Mouse (Mus musculus) fibroblast of lung, adult 2 months (primary cell): ENCODE measurements around the gene Fkbp5.
A peak's percentile ranks its signal among the peaks of the same experiment; 100 is the strongest.

Source experiments
- DNase-seq: peaks from one replicate; pipeline ENCODE4 v3.0.0-alpha.2; 2011; ENCODE audit warnings: low read depth

Fkbp5 gene

DNA sequence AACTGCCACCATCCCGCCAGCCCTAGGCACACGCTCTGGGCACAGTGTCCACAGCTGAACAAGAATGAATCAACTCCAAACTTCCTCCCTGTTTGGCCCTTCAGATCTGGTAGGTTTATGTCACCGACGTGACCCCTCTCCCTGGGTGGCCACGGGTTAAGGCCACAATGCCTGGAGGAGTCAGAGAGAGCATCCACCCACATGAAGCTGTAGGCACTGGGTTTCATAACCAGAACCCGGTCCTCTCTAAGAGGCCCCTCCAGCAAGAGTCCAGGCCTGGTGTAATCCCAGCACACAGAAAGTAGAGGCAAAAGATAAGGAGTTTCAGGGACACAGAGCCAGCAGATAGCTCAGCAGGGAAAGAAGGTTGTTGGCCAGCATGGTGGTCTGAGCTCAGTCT, 13.1 kb downstream of the Fkbp5 start:
- DNase-seq, result no peak

DNA sequence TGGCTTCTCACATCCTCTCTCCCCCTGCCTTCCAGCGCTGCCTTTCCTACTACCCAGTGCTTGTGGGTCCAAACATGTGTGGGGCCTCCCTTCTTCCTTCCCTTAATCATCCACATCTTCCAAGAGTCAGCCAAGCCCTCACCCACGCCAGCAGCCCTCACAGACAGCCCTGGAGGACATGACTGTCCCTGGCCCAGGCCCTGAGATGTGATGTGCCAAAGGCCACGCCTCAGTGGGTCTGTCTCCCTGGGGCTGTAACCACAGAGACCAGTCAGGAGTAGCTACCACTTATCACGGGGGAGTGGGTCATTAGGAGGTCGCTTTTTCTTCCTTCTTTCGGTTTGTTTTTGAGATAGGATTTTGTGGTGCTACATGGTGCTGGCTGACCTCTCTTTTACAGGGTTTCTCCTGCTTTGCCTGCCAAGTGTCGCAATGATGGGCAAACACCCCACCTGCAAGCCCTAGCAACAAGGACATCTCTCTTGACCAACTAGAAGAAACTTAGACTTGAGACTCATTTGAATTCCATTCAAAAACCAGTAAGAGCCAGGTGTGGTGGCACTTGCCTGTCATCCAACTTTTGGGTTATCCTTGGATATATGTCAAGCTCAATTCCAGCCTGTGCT, 15.0 kb downstream of the Fkbp5 start:
- DNase-seq, result no peak

DNA sequence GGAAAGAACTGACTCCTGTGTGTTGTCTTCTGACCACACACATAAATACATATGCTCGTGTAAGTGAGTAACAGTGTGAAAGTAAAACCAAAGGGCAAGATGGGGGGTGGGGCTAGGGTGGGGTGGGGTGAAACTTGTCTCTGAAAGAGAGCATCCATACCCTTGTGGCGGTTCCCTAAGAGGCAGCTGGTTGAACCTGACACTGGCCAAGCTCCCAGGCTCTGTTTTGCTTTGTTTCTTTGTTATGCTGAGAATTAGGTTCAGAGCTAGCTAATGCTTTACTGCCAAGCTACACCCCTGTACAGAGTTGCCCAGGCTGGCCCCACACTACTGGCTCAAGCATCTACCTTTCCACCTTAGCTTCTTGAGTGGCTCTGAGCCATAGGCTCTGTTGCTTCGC, 16.9 kb downstream of the Fkbp5 start:
- no peak for DNase-seq

DNA sequence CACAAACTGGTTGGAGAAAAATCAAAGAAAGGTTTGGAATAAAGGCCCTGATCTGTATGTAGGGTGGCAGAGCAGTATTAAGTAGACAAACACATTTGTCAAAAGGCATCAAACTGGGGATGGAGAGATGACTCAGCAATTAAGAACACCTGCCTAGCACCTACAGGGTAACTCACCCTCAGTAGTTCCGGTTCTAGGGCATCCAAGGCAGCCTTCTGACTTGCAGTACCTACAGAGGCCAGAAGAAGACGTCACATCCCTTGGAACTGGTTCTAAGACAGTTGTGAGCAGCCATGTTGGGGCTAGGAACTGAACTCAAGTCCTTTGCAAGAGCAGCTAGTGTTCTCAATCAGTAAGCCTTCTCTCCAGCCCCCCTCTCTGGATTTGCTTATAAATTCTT, 18.1 kb downstream of the Fkbp5 start:
- no peak for DNase-seq

DNA sequence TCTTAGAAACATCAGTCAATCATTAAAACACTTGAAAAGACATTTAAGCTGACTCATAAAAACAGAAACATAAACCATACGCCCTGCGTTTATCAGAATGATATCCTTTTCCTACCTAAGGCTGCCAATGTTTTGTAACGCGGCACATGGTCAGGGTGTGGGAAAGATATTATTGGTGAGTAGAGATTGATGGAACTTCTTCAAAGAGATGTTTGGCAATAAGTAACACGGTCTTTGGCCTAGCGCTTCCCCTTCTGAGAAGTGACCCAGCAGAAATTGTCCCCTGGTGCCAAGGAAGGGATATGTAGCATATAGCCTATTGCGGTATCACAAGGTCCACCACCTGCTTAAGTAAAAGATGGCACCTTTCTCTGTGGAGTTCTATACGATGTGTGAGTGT, 21.5 kb downstream of the Fkbp5 start:
- DNase-seq, result no peak

DNA sequence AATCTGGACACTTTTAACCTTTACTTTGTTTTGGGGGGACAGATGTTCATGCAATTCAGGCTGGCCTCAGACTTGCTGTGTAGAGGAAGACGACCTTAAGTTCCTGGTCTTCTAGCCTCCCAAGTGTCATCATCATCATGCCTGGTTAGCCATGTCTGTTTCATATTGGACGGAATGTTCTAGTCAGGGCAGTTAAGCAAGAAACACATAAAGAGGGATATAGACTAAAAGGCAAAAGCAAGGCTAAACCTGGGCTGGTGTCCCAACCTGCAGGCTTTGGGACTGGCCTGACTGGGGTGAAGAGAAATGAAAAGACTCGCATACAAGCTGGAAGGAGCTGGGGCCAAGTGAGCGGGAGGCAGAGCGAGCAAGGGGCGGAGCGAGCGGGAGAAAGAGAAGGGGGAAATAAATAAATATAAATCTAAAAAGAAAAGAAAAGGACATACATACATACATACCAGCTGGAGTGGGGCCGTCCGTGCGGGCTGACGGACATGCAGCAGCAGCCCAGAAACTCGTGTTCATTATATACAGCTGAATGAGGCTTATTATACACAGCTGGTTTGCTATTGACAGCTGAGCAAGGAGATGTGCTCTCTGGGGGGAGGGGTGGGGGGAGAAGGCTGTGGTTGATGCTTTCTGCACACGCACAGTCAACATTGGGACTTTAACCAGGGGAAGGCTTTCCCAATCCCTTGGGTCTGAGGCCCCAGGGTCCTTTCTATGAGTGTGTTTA, 26.1 kb downstream of the Fkbp5 start:
- DNase-seq, result no peak

DNA sequence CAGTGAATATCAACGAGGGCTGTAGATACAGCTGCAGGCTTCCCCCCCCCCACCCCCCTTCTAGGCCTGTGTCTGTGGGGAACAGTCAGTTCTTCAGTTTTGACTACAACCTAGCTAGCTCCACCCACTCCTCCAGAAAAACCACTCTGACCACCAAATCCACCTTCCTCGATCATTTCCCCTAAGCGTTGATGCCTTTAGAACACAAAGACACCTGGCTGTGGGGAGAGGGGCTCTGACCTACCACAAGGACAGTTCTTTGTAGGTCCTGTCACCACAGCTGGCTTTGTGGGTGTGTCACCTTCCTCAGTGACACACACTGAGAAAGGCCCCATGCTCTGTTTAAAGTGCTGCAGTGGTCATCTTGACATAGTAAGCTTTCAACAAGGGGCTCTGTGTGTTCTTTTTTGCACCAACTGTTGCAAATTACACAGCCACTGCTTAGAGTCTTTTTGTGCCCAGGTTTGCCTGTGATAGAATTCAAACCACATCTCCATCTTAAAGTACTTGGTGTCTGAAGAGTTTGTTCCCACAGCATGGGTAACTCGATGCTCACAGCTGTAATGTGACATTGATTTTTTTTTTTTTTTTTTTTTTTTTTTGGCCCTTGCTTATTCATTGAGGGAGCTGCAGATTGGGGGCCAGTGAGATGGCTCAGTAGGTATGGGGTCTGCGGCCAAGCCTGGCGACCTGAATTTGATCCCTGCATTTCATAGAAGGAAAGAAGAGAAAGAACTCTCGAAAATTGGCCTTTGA, 28.9 kb downstream of the Fkbp5 start:
- no peak for DNase-seq

DNA sequence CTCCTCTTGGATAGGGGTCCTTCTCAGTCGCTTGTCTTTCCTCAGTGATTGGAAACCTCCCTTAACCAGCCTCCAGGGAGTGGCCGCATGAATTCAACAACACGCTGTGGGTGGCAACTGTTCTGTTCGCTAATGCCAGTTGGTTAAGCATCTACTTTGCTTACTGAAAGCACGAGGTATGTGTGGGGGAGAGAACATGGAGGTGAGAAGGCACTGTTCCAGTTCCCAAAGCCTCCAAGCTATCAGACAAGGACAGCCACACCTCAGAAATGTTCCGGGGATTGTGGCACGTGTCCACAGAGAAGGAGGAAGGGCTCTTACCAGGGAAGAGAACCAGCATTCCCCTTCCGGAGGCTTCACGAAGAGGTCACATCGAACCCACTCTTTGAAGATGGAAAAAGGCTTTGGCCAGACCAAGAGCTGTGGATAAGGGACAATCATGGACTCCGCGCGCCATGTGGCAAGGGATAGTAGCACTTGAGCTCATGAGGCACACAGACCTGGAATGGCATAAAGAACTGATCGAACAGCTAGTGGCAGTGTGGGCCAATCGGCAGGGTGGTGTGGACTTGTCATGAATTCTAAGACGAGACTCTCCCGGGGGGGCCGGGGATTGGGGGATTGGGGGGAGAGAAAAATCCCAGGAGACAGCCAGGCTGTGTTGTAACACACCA, 29.6 kb downstream of the Fkbp5 start:
- no peak for DNase-seq

DNA sequence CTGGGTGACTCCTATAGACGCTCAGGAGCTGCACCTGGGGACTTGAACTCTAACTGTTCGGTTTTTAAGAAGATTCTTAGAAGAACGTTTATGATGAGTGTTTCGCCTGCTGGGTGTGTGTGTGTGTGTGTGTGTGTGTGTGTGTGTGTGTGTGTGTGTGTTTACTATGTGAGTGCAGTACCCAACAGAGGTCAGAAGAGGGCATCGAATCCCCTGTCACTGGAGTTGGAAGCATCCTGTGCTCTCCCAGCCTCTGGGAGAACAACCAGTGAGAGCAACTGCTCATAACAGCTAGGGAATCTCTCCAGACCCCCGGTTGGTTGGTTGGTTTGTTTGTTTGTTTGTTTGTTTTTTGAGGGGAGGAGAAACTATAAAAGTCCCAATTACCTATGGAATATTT, 30.6 kb downstream of the Fkbp5 start:
- DNase-seq, result no peak

DNA sequence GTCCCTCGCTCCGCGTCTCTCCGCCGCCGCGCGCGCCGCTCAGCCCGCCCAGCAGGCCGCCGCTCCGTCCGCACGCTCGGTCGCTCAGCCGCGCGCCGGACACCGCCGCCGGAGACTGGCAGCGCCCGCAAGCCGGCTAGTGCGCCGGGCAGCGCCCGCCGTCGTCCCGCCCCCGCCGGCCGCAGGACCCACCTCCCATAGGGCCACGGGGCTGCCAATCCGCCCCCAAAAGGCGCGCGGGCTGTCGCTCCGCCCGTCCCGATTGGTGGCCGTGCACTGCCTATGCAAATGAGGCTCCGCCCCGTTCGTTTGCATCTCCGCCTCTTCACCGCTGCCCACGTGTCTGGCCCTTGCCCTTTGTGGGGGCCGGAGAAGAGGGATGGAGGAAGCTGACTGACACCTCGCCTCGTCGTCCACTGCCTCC, 31.3 kb downstream of the Fkbp5 start:
- peak; percentile 82 for DNase-seq

DNA sequence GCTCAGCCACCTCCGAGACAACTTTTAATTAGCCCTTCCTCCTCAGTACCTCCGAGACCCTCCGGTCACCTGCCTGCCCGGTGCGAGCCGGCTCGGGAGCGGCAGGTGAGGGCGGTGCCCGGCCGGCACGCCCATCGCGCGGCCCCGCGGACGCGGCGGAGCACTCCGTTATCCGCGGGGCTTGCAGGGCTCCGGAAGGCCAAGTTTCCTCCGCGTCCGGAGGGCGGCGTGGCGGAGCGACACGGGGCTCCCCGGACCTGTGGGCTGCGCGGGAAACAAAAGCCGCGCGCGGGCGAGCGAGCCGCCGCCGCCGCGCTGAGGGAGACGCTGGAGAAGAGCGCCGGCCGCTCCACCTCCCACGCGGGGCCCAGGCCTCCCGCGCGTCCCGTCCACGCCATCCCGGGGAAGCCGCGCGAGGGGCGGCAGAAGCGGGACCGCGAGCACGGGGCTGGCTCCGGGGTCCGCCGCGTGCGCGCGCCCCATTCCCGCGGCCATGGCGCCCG, 31.8 kb downstream of the Fkbp5 start:
- DNase-seq, result no peak

DNA sequence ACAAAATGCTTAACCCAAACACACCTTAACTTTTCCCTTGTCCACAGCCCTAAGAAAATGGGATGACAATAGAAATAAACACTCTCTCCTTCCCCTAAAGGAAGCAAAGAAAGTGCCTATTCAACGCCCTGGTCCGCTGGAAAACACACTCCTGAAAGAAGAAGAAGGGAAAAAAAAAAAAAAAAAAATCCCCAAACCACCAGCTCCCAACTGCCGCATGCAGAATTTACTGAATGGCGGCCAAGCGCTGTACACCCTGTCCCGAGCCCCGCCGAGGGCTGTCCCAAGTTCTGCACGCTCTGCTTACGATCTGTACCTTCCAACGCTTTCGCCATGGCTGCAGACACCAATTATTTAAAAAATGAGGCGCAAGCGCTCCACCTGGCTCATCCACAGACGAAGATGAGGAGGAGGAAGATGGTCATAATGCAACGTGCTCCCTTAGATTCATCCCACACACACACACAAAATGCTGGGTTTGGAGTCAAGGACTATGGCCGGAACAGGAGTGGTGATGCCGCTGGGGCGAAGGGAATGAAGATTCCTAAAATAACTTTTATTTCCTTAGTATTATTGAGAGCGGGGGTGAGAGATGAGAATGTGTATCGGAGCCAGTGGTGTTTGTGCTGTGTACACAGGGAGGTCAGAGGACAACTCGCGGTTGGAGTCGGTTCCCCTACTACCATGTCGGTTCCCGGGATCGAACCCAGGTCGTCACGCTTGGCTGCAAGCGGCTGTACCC, 32.5 kb downstream of the Fkbp5 start:
- DNase-seq, result no peak

DNA sequence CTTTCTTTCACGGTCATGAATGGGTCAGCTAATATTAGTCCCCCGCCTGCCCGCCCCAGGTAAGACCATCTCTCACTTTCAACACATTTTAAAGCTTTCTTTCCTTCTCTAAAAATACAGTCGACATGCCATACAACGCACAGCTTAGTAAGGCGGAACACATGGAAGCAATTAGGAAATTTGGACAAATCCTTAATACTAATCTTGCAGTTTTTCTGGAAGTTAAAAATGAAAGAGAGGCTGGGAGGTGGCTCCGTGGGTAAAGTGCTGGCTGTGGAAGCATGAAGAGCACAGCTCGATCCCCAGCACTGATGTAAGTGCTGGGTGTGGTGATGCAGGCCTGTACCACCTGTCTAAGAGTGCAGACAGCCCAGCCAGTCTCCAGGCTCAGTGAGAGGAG, 39.9 kb downstream of the Fkbp5 start:
- no peak for DNase-seq

DNA sequence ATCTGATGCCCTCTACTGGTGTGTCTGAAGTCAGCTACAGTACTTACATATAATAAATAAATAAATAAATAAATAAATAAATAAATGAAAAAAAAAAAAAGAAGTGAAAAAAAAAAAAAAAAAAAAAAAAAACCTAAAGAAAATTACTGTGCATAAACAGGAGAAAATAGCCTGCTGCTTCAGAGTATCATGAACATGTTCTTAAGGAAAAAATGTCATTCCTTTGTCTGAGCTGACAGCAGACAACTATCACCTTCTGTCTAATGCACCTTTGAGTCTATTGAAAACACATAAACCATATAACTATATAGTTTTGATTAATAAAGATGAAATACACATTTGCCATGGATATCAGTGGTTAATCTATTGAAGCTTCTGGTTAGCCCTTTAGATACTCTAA, 40.9 kb downstream of the Fkbp5 start:
- DNase-seq, result no peak

DNA sequence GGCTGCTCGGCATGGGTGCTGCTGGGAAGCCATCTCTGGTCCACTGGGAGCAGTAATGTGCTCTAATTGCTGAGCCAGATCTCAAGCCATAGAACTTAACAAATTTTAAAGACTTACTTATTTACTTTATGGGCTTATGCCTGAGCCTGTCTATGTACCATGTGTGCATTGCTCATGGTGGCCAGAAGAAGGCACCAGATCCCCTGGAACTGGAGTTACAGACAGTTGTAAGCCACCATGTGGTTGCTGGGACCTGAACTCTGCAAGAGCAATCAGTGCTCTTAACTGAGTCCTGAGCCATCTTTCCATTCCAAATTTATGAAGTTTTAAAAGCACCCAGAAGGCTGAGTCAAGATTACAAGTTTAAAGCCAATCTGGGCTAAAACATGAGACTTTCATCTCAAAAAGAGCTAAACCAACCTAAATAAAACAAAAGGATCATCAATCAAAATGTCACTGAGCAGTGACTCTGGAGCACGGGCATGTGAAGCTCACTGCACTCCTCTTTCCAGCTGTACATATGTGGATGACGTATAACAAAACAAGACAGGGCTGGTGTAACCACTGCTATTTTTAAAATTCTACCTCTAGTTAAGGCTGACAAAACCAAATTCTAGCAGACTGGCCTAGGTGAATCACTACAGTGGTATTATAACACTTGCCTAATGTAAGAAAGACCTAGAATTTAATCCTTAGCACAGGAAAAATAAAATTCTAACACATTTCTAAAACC, 41.6 kb downstream of the Fkbp5 start:
- DNase-seq, result no peak

DNA sequence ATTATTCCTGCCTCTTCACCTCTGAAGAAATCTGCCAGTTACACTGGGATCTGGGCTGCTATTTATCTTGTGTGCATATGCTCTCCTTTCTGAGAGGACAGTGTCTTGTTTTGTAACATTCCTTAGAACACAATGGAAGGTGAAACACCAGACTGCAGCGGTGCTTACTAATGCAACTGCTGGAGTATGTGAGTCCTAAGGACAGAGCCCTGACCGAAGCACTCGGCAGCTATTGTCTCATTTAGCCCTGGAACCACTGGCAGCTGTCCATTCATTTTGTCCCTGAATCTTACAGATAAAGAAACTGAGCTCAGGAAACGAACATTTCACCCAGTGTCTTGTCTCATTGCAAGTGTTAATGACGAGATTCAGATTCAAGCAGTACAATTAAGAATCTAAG, 44.6 kb downstream of the Fkbp5 start:
- no peak for DNase-seq

DNA sequence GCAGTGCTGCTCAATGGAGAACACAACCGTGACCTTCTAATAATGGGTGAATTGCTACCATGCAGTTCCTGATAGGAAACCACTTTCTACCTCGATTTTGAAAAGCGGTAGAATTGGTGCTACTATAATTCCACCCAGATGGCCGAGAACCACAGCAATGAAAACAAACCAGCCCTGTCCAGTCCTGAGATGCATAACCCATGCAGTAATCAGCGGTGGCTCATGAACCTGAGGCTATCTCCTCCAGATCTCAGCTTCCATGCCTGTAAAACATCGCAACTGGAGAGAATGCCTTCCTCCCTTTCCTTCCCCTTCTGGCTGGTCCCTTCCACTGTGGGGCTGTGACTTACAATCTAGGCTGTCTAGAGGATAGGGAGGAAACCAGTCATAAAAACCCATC, 46.5 kb downstream of the Fkbp5 start:
- no peak for DNase-seq

DNA sequence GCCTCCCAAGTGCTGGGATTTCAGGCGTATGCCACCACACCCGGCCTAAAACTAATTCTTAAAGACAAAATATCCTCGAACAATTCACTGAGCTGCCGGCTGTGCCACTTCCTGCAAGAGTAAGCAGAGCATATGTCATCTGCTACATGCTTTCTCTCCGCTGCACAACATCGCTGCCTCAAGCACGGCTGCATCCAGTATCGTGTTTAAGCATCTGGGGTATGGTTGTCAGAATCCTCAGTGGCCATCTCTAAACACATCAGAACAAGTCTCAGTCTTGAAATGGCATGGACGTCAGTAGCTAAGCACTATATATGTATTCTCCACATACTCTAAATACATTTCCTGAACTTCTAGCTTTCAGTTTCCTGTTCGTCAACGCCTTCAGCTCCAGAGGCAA, 49.6 kb downstream of the Fkbp5 start:
- DNase-seq, result no peak

DNA sequence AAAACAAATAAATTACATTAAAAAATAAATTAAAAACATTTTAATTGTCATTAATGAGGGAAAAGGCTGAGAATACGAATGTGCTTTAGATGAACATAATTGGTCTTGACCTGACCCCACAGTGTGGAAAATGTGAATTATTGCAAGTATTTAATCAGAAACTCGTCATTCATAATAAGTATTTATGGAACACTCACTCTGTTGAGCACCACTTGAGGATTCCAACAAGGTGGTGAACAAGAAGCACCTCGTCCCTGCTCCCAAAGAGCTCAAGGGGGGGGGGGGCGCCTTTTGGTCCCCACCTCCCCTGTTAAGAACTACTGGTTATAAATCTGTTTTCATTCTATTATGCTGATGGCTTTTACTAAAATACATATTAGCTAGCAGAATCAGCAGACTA, 51.4 kb downstream of the Fkbp5 start:
- DNase-seq, result no peak

DNA sequence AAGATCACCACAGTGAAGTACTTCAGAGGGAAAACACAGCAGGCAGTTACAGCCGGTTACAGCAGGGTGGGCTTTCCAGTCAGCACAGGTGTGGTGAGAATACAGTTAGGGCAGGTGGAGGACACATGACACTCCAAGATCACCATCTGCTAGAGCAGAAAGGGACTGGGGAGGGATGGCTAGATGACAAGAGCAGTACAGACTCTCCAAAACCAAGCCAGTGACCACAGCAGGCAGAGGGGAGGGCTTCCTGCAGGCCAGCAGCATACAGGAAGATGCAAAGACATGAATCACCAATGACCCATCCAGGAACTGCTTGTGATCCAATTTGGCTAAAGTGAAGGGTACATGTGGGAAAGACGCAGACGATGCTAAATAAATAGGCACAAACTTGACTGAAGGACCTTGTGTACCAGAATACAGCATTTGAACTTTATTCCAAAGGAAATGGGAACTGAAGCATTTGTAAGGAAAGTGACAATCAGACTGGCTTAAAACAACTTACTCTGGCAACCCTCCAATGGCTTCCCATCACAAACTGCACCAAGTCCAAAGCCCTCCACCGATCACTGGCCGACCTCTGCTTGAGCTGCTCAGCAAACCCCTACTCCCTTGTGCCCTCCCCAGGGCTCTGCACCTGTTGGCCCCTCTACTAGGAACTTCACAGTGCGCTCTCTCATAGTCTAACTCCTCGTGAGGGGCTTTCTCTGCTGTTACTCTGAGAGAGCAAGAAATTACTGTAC, 53.5 kb downstream of the Fkbp5 start:
- DNase-seq, result peak; percentile 69
